Mouse (Mus musculus) neural tube, embryonic 14.5 days (tissue): ENCODE measurements around the gene Tmem175. TPM values are rescaled to one million over a fixed set of nuclear protein-coding genes. Genes with fewer than 3 reads are reported as not detected.

Source experiments
- ATAC-seq: fragments of 200-750 bp; cut with Nextera tagmentation; 2 replicates; pipeline ENCODE4 v1.8.0; 2017; ENCODE audit warnings: low read depth, mild to moderate bottlenecking, moderate TSS enrichment, moderate library complexity
- H3K27ac ChIP-seq: fragments of 300-500 bp; sonication (generic); 2 replicates; pipeline ENCODE4 v1.5.1; 2014; ENCODE audit warnings: low read depth, mild to moderate bottlenecking, control low read depth, low read length, moderate library complexity, mixed read lengths
- H3K27me3 ChIP-seq: fragments of 300-500 bp; sonication (generic); 2 replicates; pipeline ENCODE4 v1.6.1; 2014; ENCODE audit warnings: low read length; ENCODE audit not compliant: control insufficient read depth, insufficient read depth
- H3K36me3 ChIP-seq: fragments of 300-500 bp; sonication (generic); 2 replicates; pipeline ENCODE4 v1.6.1; 2014; ENCODE audit warnings: low read length, mixed read lengths; ENCODE audit not compliant: control insufficient read depth, insufficient read depth
- H3K4me1 ChIP-seq: fragments of 300-500 bp; sonication (generic); 2 replicates; pipeline ENCODE4 v1.6.1; 2014; ENCODE audit warnings: low read length; ENCODE audit not compliant: control insufficient read depth, insufficient read depth
- H3K4me2 ChIP-seq: fragments of 300-500 bp; sonication (generic); 2 replicates; pipeline ENCODE4 v1.6.1; 2014; ENCODE audit warnings: mild to moderate bottlenecking, low read depth, low read length, control low read depth
- H3K4me3 ChIP-seq: fragments of 300-500 bp; sonication (generic); 2 replicates; pipeline ENCODE4 v1.5.1; 2014; ENCODE audit warnings: low read depth, low read length, control low read depth, mixed read lengths
- H3K9ac ChIP-seq: fragments of 300-500 bp; sonication (generic); replicated peaks from 2 replicates; pipeline ENCODE4 v1.6.1; 2014; ENCODE audit warnings: low read depth, mild to moderate bottlenecking, control low read depth, low read length, mixed read lengths
- H3K9me3 ChIP-seq: fragments of 300-500 bp; sonication (generic); 2 replicates; pipeline ENCODE4 v1.6.1; 2016; ENCODE audit warnings: low read length; ENCODE audit not compliant: control insufficient read depth
- WGBS: fragments of 180-500 bp; shearing (Covaris S2); extraction: QIAGEN DNeasy Blood & Tissue Kit; methylation state at CpG from one replicate; pipeline ENCODE4 v1.1.7; 2014; 5-methylcytosine and 5-hydroxymethylcytosine counted together
- polyA plus RNA-seq: library from polyadenylated mRNA; unstranded; fragments of >200 nt; fragmentation: Nextera tagmentation; extraction: Ambion mirVana; gene quantifications from 2 replicates; pipeline ENCODE4 v1.2.1, GENCODE M21; 2014

Gene Tmem175
- polyA plus RNA-seq, 1 experiment from 2014 or later, result 29.4 TPM

GRCm38 (mm10) chr5:108697341-108697753, 67.8 kb downstream of the Tmem175 start:
- ATAC-seq, result peak; percentile 19; the same call in 1 of the 2 replicates
- Histone ChIP-seq H3K4me3 (no peak overlapping the region), H3K9ac (no peak overlapping the region), H3K27ac (peak overlapping the region; percentile 22; the same call in 1 of the 2 replicates), H3K4me2 (no peak overlapping the region), H3K9me3 (no peaks in the 10 kb centered on the region), H3K27me3 (peaks cover 6% of the 10 kb centered on the region; the same call in 1 of the 2 replicates), H3K4me1 (0 out of 2 replicates have a peak, but pooled peaks cover 4% of the 10 kb centered on the region), H3K36me3 (no peaks in the 10 kb centered on the region)
- 3% methylated on average over 4 of the region's 4 CpGs for WGBS

Other genes starting within 250 kb of the Tmem175 start
- not detected in 2 replicates for gene Pde6b, start 241.4 kb upstream of the Tmem175 start, polyA plus RNA-seq
- 390 and 448 TPM in 2 replicates for gene Atp5k, start 195.3 kb upstream of the Tmem175 start, polyA plus RNA-seq
- 0.14 TPM in 1 of 2 replicates, not detected in the other for gene Mfsd7a, start 180.9 kb upstream of the Tmem175 start, polyA plus RNA-seq
- 33.9 and 37.8 TPM in 2 replicates for gene Pcgf3, start 168.5 kb upstream of the Tmem175 start, polyA plus RNA-seq
- gene Cplx1, start 79.7 kb upstream of the Tmem175 start, polyA plus RNA-seq, result 205 and 253 TPM in 2 replicates
- 42.4 and 49.9 TPM in 2 replicates for gene Gak, start within 50 bp of the Tmem175 start, polyA plus RNA-seq
- gene Idua, start 30.6 kb downstream of the Tmem175 start, polyA plus RNA-seq, result 11.7 and 12.2 TPM in 2 replicates
- 25.5 and 28.7 TPM in 2 replicates for gene Dgkq, start 39.9 kb downstream of the Tmem175 start, polyA plus RNA-seq
- gene Slc26a1, start 45.8 kb downstream of the Tmem175 start, polyA plus RNA-seq, result 2.6 and 3.3 TPM in 2 replicates
- gene Fgfrl1, start 62.6 kb downstream of the Tmem175 start, polyA plus RNA-seq, result 6.5 and 7.0 TPM in 2 replicates
- gene Rnf212, start 145.2 kb downstream of the Tmem175 start, polyA plus RNA-seq, result not detected in 2 replicates
- not detected in 2 replicates for gene Tmed11, start 165.6 kb downstream of the Tmem175 start, polyA plus RNA-seq
- gene Vmn2r8, start 179.1 kb downstream of the Tmem175 start, polyA plus RNA-seq, result not detected in 2 replicates
- not detected in 2 replicates for gene Vmn2r9, start 222.8 kb downstream of the Tmem175 start, polyA plus RNA-seq